Mouse (Mus musculus): ENCODE results near the gene Ptpre.
A peak's percentile ranks its signal among the peaks of the same experiment; 100 is the strongest.

GRCm38 (mm10) chr7:135601607-135602006, 64.3 kb downstream of the Ptpre start:
- TF ChIP-seq CTCF (IDR thresholded peaks at IDR 0.05; ENCODE audit: low read depth, low read length) (no peak), GATA1 (IDR thresholded peaks at IDR 0.05; ENCODE audit: borderline replicate concordance, low read length) (no peak), TAL1 (conservative IDR thresholded peaks at IDR 0.05; ENCODE audit: low read depth, low read length) (peak; percentile 63)
